Mouse (Mus musculus): ENCODE results near the gene Nsfl1c. TPM values are rescaled to one million over a fixed set of nuclear protein-coding genes. Genes with fewer than 3 reads are reported as not detected.

Nsfl1c gene
- polyA plus RNA-seq, 1 experiment: 113 TPM

DNA sequence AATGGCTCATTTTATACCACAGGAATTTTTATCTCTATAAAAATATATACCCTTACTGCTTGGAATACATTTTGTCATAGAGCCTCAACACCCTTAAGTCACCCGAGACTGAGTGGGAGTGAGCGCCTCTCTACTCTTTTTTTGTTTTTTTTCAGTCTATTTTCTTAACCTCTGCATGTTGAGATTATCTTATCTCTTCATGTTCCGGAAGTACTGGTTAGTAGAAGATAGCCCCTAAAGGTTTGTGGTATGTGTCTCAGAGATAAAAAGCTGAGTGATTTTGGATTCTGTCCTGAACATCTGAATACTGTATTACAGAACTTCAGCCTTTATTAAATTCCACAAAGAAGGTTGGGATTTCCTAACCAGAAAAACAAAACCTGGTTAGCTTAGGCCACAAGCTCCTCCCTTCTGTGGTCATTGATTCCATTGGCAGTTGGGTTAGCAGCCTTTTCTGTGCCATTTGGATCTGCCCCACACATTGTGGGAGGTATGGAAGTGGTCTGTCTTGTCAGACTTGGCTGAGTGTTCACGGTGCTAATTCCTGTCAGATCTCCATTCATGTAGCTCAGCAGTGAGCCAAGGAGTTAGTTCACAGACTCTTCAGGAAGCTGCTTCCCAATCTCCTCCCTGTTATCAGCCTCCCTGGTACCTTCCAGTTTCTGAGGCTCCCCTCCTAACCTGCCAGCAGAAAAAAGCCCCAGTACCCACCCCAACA lies 30.5 kb downstream of the Nsfl1c start:
- H3K4me3 ChIP-seq (ENCODE audit: insufficient read depth, low read length): no peak overlapping the region
- no peak for TF ChIP-seq POLR2A (IDR thresholded peaks at IDR 0.05; ENCODE audit: low read depth, low read length)
- no peak for TF ChIP-seq CTCF (IDR thresholded peaks at IDR 0.05; ENCODE audit: borderline replicate concordance, insufficient read depth, low read length)
- H3K4me1 ChIP-seq (ENCODE audit: control insufficient read depth, insufficient read depth, low read length): peaks cover 18% of the 10 kb centered on the region
- H3K27ac ChIP-seq (ENCODE audit: insufficient read depth, low read length): no peak overlapping the region

DNA sequence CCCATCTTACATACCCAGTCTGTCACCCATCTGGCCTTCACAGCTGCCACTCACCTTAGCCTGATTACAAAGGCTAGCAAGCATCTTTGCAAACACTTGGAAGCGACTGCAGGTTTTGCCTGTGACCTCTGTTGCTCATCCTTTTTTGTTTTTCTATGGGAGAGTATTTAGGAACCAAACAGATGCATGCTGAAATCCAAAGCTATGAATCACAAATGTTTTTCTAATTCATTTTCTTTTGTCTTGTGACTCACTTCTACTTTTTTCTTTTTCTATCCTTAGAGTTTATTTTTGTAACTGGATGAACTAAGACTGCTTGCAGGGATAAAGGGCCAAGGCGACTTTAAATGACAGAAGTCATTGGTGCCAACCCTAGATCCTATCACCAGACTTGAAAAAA lies 31.5 kb downstream of the Nsfl1c start:
- no peak overlapping the region for H3K4me3 ChIP-seq (ENCODE audit: insufficient read depth, low read length)
- H3K4me1 ChIP-seq (ENCODE audit: control insufficient read depth, insufficient read depth, low read length): peaks cover 24% of the 10 kb centered on the region
- TF ChIP-seq POLR2A (IDR thresholded peaks at IDR 0.05; ENCODE audit: low read depth, low read length): no peak
- TF ChIP-seq CTCF (IDR thresholded peaks at IDR 0.05; ENCODE audit: borderline replicate concordance, insufficient read depth, low read length): no peak
- H3K27ac ChIP-seq (ENCODE audit: insufficient read depth, low read length): 0 out of 2 replicates have a peak overlapping the region, but pooled peaks have one; percentile 14

GRCm38 (mm10) chr2:151528066-151528465 lies 34.1 kb downstream of the Nsfl1c start:
- peaks cover 25% of the 10 kb centered on the region for H3K4me1 ChIP-seq (ENCODE audit: control insufficient read depth, insufficient read depth, low read length)

GRCm38 (mm10) chr2:151529169-151529568 lies 35.2 kb downstream of the Nsfl1c start:
- no peak overlapping the region for H3K4me3 ChIP-seq (ENCODE audit: insufficient read depth, low read length)
- peaks cover 25% of the 10 kb centered on the region for H3K4me1 ChIP-seq (ENCODE audit: control insufficient read depth, insufficient read depth, low read length)
- TF ChIP-seq CTCF (IDR thresholded peaks at IDR 0.05; ENCODE audit: borderline replicate concordance, insufficient read depth, low read length) (no peak), POLR2A (IDR thresholded peaks at IDR 0.05; ENCODE audit: low read depth, low read length) (no peak)
- H3K27ac ChIP-seq (ENCODE audit: insufficient read depth, low read length): no peak overlapping the region

More at GRCm38 (mm10) chr2:151528066-151528465, 34.1 kb downstream of the Nsfl1c start:
- no peak overlapping the region for H3K4me3 ChIP-seq (ENCODE audit: insufficient read depth, low read length)
- no peak overlapping the region for H3K27ac ChIP-seq (ENCODE audit: insufficient read depth, low read length)
- TF ChIP-seq POLR2A (IDR thresholded peaks at IDR 0.05; ENCODE audit: low read depth, low read length) (no peak), CTCF (IDR thresholded peaks at IDR 0.05; ENCODE audit: borderline replicate concordance, insufficient read depth, low read length) (no peak)

DNA sequence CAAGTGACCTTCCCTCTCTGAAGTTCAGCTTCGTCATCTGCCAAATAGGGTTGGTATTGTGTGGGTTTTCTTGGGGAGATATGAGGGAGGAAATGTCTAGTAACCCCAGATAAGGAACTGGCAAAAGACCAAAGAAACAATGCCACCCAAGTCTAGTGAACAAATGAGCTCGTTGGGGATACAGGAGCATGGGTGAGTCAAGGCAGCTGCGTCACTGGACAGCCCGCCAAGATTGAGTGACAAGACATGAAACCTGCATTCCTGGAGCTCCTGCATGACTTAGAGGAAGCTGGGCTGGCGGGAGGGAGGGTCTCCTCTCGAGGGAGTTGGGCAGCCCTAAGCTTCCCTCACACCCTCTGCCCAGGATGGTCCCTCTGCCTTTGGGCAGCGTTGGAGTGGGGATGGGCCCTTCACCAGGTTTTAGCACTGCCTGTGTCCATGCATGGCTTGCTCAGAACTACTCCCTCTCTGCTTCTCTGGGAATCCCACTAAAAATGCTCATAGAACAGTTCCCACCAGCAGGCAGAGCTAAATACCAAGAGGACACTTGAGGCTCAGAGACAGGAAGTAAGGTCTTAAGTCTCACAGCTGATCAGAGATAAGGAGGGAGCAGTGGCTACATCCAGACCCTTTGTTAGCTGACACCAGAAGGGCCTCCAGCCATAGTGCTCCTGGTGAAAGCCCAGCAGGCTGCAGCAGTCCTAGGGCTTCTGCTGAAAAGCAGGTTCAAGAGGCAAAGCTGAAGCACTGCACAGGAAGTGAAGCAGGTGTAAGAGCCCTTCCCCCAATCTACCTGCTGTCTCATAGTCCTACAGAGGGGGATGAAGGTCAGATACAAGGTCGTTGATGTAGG lies 36.6 kb downstream of the Nsfl1c start:
- H3K4me3 ChIP-seq (ENCODE audit: insufficient read depth, low read length): no peak overlapping the region
- TF ChIP-seq POLR2A (IDR thresholded peaks at IDR 0.05; ENCODE audit: low read depth, low read length) (no peak), CTCF (IDR thresholded peaks at IDR 0.05; ENCODE audit: borderline replicate concordance, insufficient read depth, low read length) (no peak)
- no peak overlapping the region for H3K27ac ChIP-seq (ENCODE audit: insufficient read depth, low read length)
- peaks cover 22% of the 10 kb centered on the region for H3K4me1 ChIP-seq (ENCODE audit: control insufficient read depth, insufficient read depth, low read length)

DNA sequence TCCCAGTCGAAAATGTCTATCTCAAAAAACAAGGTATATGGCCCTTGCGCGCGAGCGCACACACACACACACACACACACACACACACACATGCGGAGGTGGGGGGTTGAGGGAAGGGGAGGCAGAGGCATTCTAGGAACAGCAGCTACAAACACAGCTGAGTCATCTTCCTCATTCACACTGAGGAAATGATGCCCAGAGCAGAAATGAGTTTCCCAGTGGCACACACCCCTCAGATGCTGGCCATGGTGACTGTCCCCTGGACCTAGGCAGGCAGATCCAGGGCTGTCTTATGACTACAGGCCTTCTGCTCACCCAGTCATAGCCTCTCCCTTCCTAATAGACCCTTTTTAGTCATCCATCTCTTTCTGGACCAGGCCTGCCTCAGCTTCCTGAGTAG lies 39.6 kb downstream of the Nsfl1c start:
- Histone ChIP-seq H3K4me1 (ENCODE audit: control insufficient read depth, insufficient read depth, low read length) (peaks cover 14% of the 10 kb centered on the region), H3K4me3 (ENCODE audit: insufficient read depth, low read length) (no peak overlapping the region), H3K27ac (ENCODE audit: insufficient read depth, low read length) (no peak overlapping the region)
- TF ChIP-seq CTCF (IDR thresholded peaks at IDR 0.05; ENCODE audit: borderline replicate concordance, insufficient read depth, low read length): no peak

DNA sequence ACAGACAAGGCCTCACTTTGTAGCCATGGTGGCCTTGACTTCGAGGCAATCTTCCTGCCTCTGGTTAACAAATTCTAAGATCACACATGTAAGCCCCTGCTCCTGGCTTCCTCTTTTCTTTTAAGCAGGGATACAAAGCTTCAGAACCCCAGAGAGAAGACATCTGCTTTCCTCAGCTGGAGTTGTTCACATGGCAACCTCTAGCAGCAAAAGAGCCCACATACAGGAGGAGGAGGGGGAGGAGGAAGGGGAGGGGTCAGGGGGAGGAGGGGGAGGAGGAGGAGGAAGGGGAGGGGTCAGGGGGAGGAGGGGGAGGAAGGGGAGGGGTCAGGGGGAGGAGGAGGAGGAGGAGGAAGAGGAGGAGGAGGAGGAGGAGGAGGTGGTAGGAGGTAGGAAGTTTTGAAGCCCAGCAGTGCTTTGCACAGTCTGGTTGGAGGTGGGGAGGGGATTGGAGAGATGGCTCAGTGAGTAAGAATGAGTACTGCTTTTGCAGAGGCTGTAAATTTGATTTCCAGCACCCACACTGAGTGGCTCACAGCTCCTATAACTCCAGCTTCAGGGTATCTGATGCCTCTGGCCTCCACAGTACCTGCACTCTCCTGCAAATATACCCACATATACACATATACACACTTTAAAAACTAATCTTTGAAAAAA lies 42.1 kb downstream of the Nsfl1c start:
- H3K4me1 ChIP-seq (ENCODE audit: control insufficient read depth, insufficient read depth, low read length): peaks cover 3% of the 10 kb centered on the region; the same call in 1 of the 2 replicates
- TF ChIP-seq CTCF (IDR thresholded peaks at IDR 0.05; ENCODE audit: borderline replicate concordance, insufficient read depth, low read length) (no peak), POLR2A (IDR thresholded peaks at IDR 0.05; ENCODE audit: low read depth, low read length) (no peak)
- no peak overlapping the region for H3K27ac ChIP-seq (ENCODE audit: insufficient read depth, low read length)

DNA sequence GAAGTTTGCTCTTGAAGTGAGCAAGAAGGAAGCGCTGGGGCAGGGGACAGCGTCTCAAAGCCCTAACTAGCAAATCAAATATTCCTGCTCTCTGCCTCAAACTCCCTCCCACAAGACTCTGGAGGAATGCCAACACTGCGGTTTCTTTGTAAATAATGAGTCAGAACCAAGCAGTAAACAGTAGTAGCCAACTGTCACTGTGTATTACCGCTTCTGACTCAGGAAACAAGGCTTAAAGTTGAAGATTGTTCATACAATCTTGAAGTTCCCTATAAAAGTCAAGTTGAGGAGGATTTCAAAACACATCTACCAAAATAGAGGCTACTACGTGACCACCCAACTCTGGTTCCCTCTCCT lies 42.6 kb downstream of the Nsfl1c start:
- H3K4me1 ChIP-seq (ENCODE audit: control insufficient read depth, insufficient read depth, low read length): peaks cover 3% of the 10 kb centered on the region; the same call in 1 of the 2 replicates
- H3K4me3 ChIP-seq (ENCODE audit: insufficient read depth, low read length): no peak overlapping the region
- no peak overlapping the region for H3K27ac ChIP-seq (ENCODE audit: insufficient read depth, low read length)
- TF ChIP-seq POLR2A (IDR thresholded peaks at IDR 0.05; ENCODE audit: low read depth, low read length) (no peak), CTCF (IDR thresholded peaks at IDR 0.05; ENCODE audit: borderline replicate concordance, insufficient read depth, low read length) (no peak)

More for the DNA sequence above, 42.1 kb downstream of the Nsfl1c start:
- H3K4me3 ChIP-seq (ENCODE audit: insufficient read depth, low read length): no peak overlapping the region

DNA sequence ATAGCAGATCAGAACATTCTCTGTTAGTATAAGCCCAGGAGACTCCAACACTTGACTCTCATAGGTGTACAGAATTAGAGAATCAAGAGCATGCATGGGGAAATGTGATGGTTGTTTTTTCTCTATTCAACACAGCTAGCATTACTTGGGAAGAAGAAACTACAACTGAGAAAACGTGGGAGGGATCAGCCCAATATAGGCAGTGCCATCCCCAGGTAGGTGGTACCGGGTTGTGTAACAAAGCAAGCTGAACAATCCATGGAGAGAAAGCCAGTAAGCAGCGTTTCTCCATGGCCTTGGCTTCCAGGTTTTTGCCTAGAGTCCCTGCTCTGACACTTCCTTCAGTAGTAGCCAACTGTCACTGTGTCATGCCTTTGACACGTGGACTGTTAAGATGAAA lies 44.7 kb downstream of the Nsfl1c start:
- Histone ChIP-seq H3K27ac (ENCODE audit: insufficient read depth, low read length) (no peak overlapping the region), H3K4me3 (ENCODE audit: insufficient read depth, low read length) (no peak overlapping the region), H3K4me1 (ENCODE audit: control insufficient read depth, insufficient read depth, low read length) (peaks cover 3% of the 10 kb centered on the region; the same call in 1 of the 2 replicates)
- no peak for TF ChIP-seq CTCF (IDR thresholded peaks at IDR 0.05; ENCODE audit: borderline replicate concordance, insufficient read depth, low read length)
